Mouse (Mus musculus): ENCODE measurements around the gene Fcer2a. TPM values are rescaled to one million over a fixed set of nuclear protein-coding genes. Genes with fewer than 3 reads are reported as not detected.

Fcer2a gene
- total and polyA plus RNA-seq, 2 experiments from 2014 or later = 0.41 TPM; not detected in 1

GRCm38 (mm10) chr8:3648990-3649389 lies 45.0 kb downstream of the Fcer2a start:
- H3K36me3 ChIP-seq (ENCODE audit: insufficient read depth, low read length) = no peaks in the 10 kb centered on the region
- DNase-seq (ENCODE audit: low spot score) (no peak), ATAC-seq (no peak)
- no peak overlapping the region for H3K4me2 ChIP-seq (ENCODE audit: low read depth, low read length)
- H3K4me3 ChIP-seq (ENCODE audit: low read length) = no peak overlapping the region
- 39% methylated on average over 1 of the region's 1 CpGs for WGBS
- no peak overlapping the region for H3K9ac ChIP-seq (replicated peaks; ENCODE audit: low read length)
- H3K27me3 ChIP-seq (ENCODE audit: insufficient read depth, low read length) = no peaks in the 10 kb centered on the region
- H3K27ac ChIP-seq = no peak overlapping the region
- no peak for TF ChIP-seq CTCF (IDR thresholded peaks at IDR 0.05; ENCODE audit: low read depth)
- H3K9me3 ChIP-seq (ENCODE audit: low read length) = no peaks in the 10 kb centered on the region
- H3K4me1 ChIP-seq (ENCODE audit: insufficient read depth, low read length) = no peaks in the 10 kb centered on the region

DNA sequence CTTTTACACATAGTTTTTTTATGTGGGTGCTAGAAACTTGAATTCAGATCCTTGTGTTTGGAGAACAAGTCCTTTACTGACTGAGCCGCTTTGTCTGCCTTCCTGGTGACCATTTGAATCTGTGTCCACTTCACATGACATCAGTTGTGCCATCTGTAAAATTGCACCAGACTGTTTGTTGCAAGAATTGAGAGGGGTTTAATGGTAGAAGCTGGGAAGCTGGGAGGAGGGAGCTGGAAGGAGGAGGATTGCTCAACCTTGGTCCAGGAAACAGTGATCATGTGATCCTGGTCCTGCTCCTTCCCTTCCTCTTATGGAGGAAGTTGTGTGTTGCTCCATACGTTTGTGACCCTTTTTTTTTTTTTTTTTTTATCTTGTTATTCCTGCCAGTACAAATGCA lies 45.7 kb downstream of the Fcer2a start:
- H3K36me3 ChIP-seq (ENCODE audit: insufficient read depth, low read length) = no peaks in the 10 kb centered on the region
- no peaks in the 10 kb centered on the region for H3K4me1 ChIP-seq (ENCODE audit: insufficient read depth, low read length)
- H3K27me3 ChIP-seq (ENCODE audit: insufficient read depth, low read length) = no peaks in the 10 kb centered on the region
- no peak for ATAC-seq
- H3K4me3 ChIP-seq (ENCODE audit: low read length) = no peak overlapping the region
- H3K4me2 ChIP-seq (ENCODE audit: low read depth, low read length) = no peak overlapping the region
- H3K9me3 ChIP-seq (ENCODE audit: low read length) = no peaks in the 10 kb centered on the region
- no peak for DNase-seq (ENCODE audit: low spot score)
- TF ChIP-seq CTCF (IDR thresholded peaks at IDR 0.05; ENCODE audit: low read depth) = no peak
- WGBS = 75% methylated on average over 2 of the region's 2 CpGs
- no peak overlapping the region for H3K27ac ChIP-seq
- no peak overlapping the region for H3K9ac ChIP-seq (replicated peaks; ENCODE audit: low read length)

DNA sequence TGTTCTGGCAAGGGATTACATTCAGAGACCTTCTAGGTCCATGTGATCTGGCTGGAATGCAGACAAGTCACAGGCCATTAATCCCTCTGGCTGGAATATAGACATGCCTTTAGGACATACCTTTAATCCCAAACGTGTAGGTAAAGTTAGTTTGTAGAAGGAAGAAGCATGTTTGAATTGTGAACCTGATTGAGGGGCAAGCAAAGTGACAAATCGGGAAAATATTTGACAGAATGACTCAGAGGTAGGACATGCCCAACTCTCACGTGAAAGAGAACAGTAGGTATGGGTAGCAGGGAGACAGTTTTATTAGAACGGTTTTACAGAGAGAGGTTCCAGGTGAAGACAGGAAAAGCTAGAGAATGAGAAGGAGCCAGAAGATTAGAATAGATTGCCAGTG lies 46.4 kb downstream of the Fcer2a start:
- no peak for DNase-seq (ENCODE audit: low spot score)
- WGBS = 76% methylated on average over 4 of the region's 4 CpGs
- Histone ChIP-seq H3K27me3 (ENCODE audit: insufficient read depth, low read length) (no peaks in the 10 kb centered on the region), H3K36me3 (ENCODE audit: insufficient read depth, low read length) (no peaks in the 10 kb centered on the region), H3K4me1 (ENCODE audit: insufficient read depth, low read length) (no peaks in the 10 kb centered on the region), H3K9ac (replicated peaks; ENCODE audit: low read length) (no peak overlapping the region), H3K4me2 (ENCODE audit: low read depth, low read length) (no peak overlapping the region), H3K27ac (no peak overlapping the region), H3K4me3 (ENCODE audit: low read length) (no peak overlapping the region), H3K9me3 (ENCODE audit: low read length) (no peaks in the 10 kb centered on the region)
- no peak for ATAC-seq
- no peak for TF ChIP-seq CTCF (IDR thresholded peaks at IDR 0.05; ENCODE audit: low read depth)

GRCm38 (mm10) chr8:3646824-3647531 lies 47.0 kb downstream of the Fcer2a start:
- no peaks in the 10 kb centered on the region for H3K4me1 ChIP-seq (ENCODE audit: insufficient read depth, low read length)
- WGBS = 84% methylated on average over 6 of the region's 6 CpGs
- TF ChIP-seq CTCF (IDR thresholded peaks at IDR 0.05; ENCODE audit: low read depth) = no peak
- H3K27ac ChIP-seq = no peak overlapping the region
- ATAC-seq = no peak
- H3K9ac ChIP-seq (replicated peaks; ENCODE audit: low read length) = no peak overlapping the region
- no peaks in the 10 kb centered on the region for H3K27me3 ChIP-seq (ENCODE audit: insufficient read depth, low read length)
- no peak for DNase-seq (ENCODE audit: low spot score)
- H3K36me3 ChIP-seq (ENCODE audit: insufficient read depth, low read length) = no peaks in the 10 kb centered on the region
- H3K9me3 ChIP-seq (ENCODE audit: low read length) = no peaks in the 10 kb centered on the region
- H3K4me2 ChIP-seq (ENCODE audit: low read depth, low read length) = no peak overlapping the region
- H3K4me3 ChIP-seq (ENCODE audit: low read length) = no peak overlapping the region

DNA sequence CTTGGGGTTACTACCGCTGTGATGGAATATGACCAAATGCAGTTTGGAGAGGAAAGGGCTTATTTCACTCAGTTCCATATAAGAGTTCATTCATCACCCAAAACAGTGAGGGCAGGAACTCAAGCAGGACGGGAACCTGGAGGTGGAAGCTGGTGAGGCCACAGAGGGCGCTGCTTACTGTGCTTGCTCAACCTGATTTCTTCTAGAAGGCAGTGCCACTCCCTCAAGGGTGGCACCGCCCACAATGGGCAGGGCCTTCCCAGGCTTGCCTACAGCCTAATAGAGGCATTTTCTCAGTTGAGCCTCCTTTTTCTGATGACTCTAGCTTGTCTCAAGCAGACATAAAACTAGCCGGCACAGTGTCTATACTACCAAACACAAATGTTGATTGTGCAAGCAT lies 48.2 kb downstream of the Fcer2a start:
- H3K9me3 ChIP-seq (ENCODE audit: low read length) = no peaks in the 10 kb centered on the region
- no peaks in the 10 kb centered on the region for H3K36me3 ChIP-seq (ENCODE audit: insufficient read depth, low read length)
- H3K4me3 ChIP-seq (ENCODE audit: low read length) = no peak overlapping the region
- peak; percentile 21 for DNase-seq (ENCODE audit: low spot score)
- no peak overlapping the region for H3K4me2 ChIP-seq (ENCODE audit: low read depth, low read length)
- TF ChIP-seq CTCF (IDR thresholded peaks at IDR 0.05; ENCODE audit: low read depth) = 0 out of 2 replicates have a peak, but pooled peaks have one; percentile 15
- no peaks in the 10 kb centered on the region for H3K27me3 ChIP-seq (ENCODE audit: insufficient read depth, low read length)
- 23% methylated on average over 5 of the region's 5 CpGs for WGBS
- 0 out of 2 replicates have a peak, but pooled peaks have one; percentile 41 for ATAC-seq
- no peak overlapping the region for H3K9ac ChIP-seq (replicated peaks; ENCODE audit: low read length)
- H3K4me1 ChIP-seq (ENCODE audit: insufficient read depth, low read length) = no peaks in the 10 kb centered on the region
- no peak overlapping the region for H3K27ac ChIP-seq

Other genes with a start within 250 kb of the Fcer2a start
- 1.5 and 4.9 TPM in 2 replicates for gene Pex11g, start 226.5 kb downstream of the Fcer2a start, total RNA-seq (2014; rRNA removed)
- 2.0 and 2.4 TPM in 2 replicates for gene Pex11g, start 226.5 kb downstream of the Fcer2a start, polyA plus RNA-seq (2015; fragmentation: Nextera tagmentation; extraction: Ambion mirVana)
- 0.26 TPM in 1 of 2 replicates, not detected in the other for gene Tex45, start 223.3 kb downstream of the Fcer2a start, total RNA-seq (2014; rRNA removed)
- gene Tex45, start 223.3 kb downstream of the Fcer2a start, polyA plus RNA-seq (2015; fragmentation: Nextera tagmentation; extraction: Ambion mirVana) = 0.57 and 0.73 TPM in 2 replicates
- 98.3 and 109 TPM in 2 replicates for gene Zfp358, start 201.0 kb downstream of the Fcer2a start, total RNA-seq (2014; rRNA removed)
- gene Zfp358, start 201.0 kb downstream of the Fcer2a start, polyA plus RNA-seq (2015; fragmentation: Nextera tagmentation; extraction: Ambion mirVana) = 46.0 and 49.6 TPM in 2 replicates
- 113 and 140 TPM in 2 replicates for gene Mcoln1, start 193.7 kb downstream of the Fcer2a start, total RNA-seq (2014; rRNA removed)
- gene Mcoln1, start 193.7 kb downstream of the Fcer2a start, polyA plus RNA-seq (2015; fragmentation: Nextera tagmentation; extraction: Ambion mirVana) = 92.4 and 96.8 TPM in 2 replicates
- 55.6 and 82.6 TPM in 2 replicates for gene Pnpla6, start 178.8 kb downstream of the Fcer2a start, total RNA-seq (2014; rRNA removed)
- 35.3 and 38.4 TPM in 2 replicates for gene Pnpla6, start 178.8 kb downstream of the Fcer2a start, polyA plus RNA-seq (2015; fragmentation: Nextera tagmentation; extraction: Ambion mirVana)
- 0.37 TPM in 1 of 2 replicates, not detected in the other for gene C330021F23Rik, start 126.2 kb downstream of the Fcer2a start, total RNA-seq (2014; rRNA removed)
- 0.26 and 0.29 TPM in 2 replicates for gene C330021F23Rik, start 126.2 kb downstream of the Fcer2a start, polyA plus RNA-seq (2015; fragmentation: Nextera tagmentation; extraction: Ambion mirVana)
- gene Camsap3, start 106.9 kb downstream of the Fcer2a start, total RNA-seq (2014; rRNA removed) = 108 and 128 TPM in 2 replicates
- gene Camsap3, start 106.9 kb downstream of the Fcer2a start, polyA plus RNA-seq (2015; fragmentation: Nextera tagmentation; extraction: Ambion mirVana) = 34.9 and 39.1 TPM in 2 replicates
- 44.2 and 47.8 TPM in 2 replicates for gene Xab2, start 72.9 kb downstream of the Fcer2a start, total RNA-seq (2014; rRNA removed)
- gene Xab2, start 72.9 kb downstream of the Fcer2a start, polyA plus RNA-seq (2015; fragmentation: Nextera tagmentation; extraction: Ambion mirVana) = 32.6 and 35.7 TPM in 2 replicates
- gene Pet100, start 72.6 kb downstream of the Fcer2a start, total RNA-seq (2014; rRNA removed) = 3.7 and 16.5 TPM in 2 replicates
- gene Pet100, start 72.6 kb downstream of the Fcer2a start, polyA plus RNA-seq (2015; fragmentation: Nextera tagmentation; extraction: Ambion mirVana) = 91.3 and 99.6 TPM in 2 replicates
- 95.0 and 145 TPM in 2 replicates for gene Pcp2, start 68.6 kb downstream of the Fcer2a start, total RNA-seq (2014; rRNA removed)
- gene Pcp2, start 68.6 kb downstream of the Fcer2a start, polyA plus RNA-seq (2015; fragmentation: Nextera tagmentation; extraction: Ambion mirVana) = 78.6 and 84.4 TPM in 2 replicates
- 9.7 and 23.9 TPM in 2 replicates for gene Stxbp2, start 63.2 kb downstream of the Fcer2a start, total RNA-seq (2014; rRNA removed)
- 32.7 and 38.5 TPM in 2 replicates for gene Stxbp2, start 63.2 kb downstream of the Fcer2a start, polyA plus RNA-seq (2015; fragmentation: Nextera tagmentation; extraction: Ambion mirVana)
- not detected in 2 replicates for gene Retn, start 38.4 kb downstream of the Fcer2a start, total RNA-seq (2014; rRNA removed)
- 0.44 and 0.60 TPM in 2 replicates for gene Retn, start 38.4 kb downstream of the Fcer2a start, polyA plus RNA-seq (2015; fragmentation: Nextera tagmentation; extraction: Ambion mirVana)
- gene Mcemp1, start 28.4 kb downstream of the Fcer2a start, total RNA-seq (2014; rRNA removed) = not detected in 2 replicates
- gene Mcemp1, start 28.4 kb downstream of the Fcer2a start, polyA plus RNA-seq (2015; fragmentation: Nextera tagmentation; extraction: Ambion mirVana) = 0.09 and 0.23 TPM in 2 replicates
- 21.2 TPM in 1 of 2 replicates, not detected in the other for gene Fcor, start 21.8 kb downstream of the Fcer2a start, total RNA-seq (2014; rRNA removed)
- 27.0 and 27.5 TPM in 2 replicates for gene Fcor, start 21.8 kb downstream of the Fcer2a start, polyA plus RNA-seq (2015; fragmentation: Nextera tagmentation; extraction: Ambion mirVana)
- 53.3 and 64.8 TPM in 2 replicates for gene Trappc5, start 17.9 kb downstream of the Fcer2a start, total RNA-seq (2014; rRNA removed)
- 53.9 and 55.8 TPM in 2 replicates for gene Trappc5, start 17.9 kb downstream of the Fcer2a start, polyA plus RNA-seq (2015; fragmentation: Nextera tagmentation; extraction: Ambion mirVana)
- gene Clec4g, start 26.5 kb upstream of the Fcer2a start, total RNA-seq (2014; rRNA removed) = not detected in 2 replicates
- not detected in 2 replicates for gene Clec4g, start 26.5 kb upstream of the Fcer2a start, polyA plus RNA-seq (2015; fragmentation: Nextera tagmentation; extraction: Ambion mirVana)
- not detected in 2 replicates for gene Cd209a, start 54.8 kb upstream of the Fcer2a start, total RNA-seq (2014; rRNA removed)
- gene Cd209a, start 54.8 kb upstream of the Fcer2a start, polyA plus RNA-seq (2015; fragmentation: Nextera tagmentation; extraction: Ambion mirVana) = 0.29 TPM in 1 of 2 replicates, not detected in the other
- not detected in 2 replicates for gene Cd209e, start 160.1 kb upstream of the Fcer2a start, total RNA-seq (2014; rRNA removed)
- not detected in 2 replicates for gene Cd209e, start 160.1 kb upstream of the Fcer2a start, polyA plus RNA-seq (2015; fragmentation: Nextera tagmentation; extraction: Ambion mirVana)
- not detected in 2 replicates for gene Cd209d, start 184.4 kb upstream of the Fcer2a start, total RNA-seq (2014; rRNA removed)
- gene Cd209d, start 184.4 kb upstream of the Fcer2a start, polyA plus RNA-seq (2015; fragmentation: Nextera tagmentation; extraction: Ambion mirVana) = not detected in 2 replicates
- gene Cd209b, start 232.7 kb upstream of the Fcer2a start, total RNA-seq (2014; rRNA removed) = not detected in 2 replicates
- gene Cd209b, start 232.7 kb upstream of the Fcer2a start, polyA plus RNA-seq (2015; fragmentation: Nextera tagmentation; extraction: Ambion mirVana) = 0.11 TPM in 1 of 2 replicates, not detected in the other

All from hindbrain, postnatal 0 days (tissue).